Mouse (Mus musculus) lung, adult 2 months (tissue): Measurements from ENCODE around the gene Tmed1.

ENCODE experiments used
- CTCF ChIP-seq: fragments of 200-500 bp; IDR thresholded peaks from 2 replicates; pipeline ENCODE4 v1.5.1; 2011; ENCODE audit warnings: mild to moderate bottlenecking, low read length, control low read depth; ENCODE audit not compliant: insufficient read depth
- POLR2A ChIP-seq: fragments of 200-500 bp; IDR thresholded peaks from 2 replicates; pipeline ENCODE4 v1.6.1; 2011; ENCODE audit warnings: low read depth, mild to moderate bottlenecking, control low read depth, low read length, borderline replicate concordance; ENCODE audit errors: extremely low read depth

DNA sequence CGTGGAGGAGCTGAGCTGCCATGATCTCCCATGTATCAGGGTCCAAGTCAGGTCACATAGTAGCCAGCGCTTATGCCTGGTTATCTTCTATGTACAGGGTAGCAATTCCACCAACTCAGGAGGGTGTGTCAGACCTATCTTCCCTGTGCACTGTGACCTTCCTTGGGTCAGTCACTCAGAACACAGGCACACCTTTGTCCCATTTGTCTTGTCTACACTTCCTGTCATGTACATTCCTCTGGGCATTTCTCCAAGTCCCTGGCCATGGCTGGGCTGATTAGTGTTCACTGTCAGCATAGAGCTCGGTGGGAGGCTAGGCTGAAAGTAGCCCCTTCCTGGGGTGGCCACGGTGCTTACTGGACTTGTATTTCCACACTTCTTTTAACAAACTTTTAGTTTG is 48.3 kb upstream of the Tmed1 start:
- TF ChIP-seq CTCF = no peak
- TF ChIP-seq POLR2A = no peak
